Mouse (Mus musculus) forebrain, embryonic 15.5 days (tissue): ENCODE data around the gene Ppp1r9a. TPM values are rescaled to one million over a fixed set of nuclear protein-coding genes. Genes with fewer than 3 reads are reported as not detected.
A peak's percentile ranks its signal among the peaks of the same experiment; 100 is the strongest.
"Not testable (repeated sequence)": the region's sequence is repeated elsewhere in the genome, so short reads cannot be mapped to it uniquely, and the experiment has no call there.

Experiments used
- ATAC-seq: fragments of 200-750 bp; cut with Nextera tagmentation; replicated peaks from 2 replicates; pipeline ENCODE4 v1.8.0; 2017; ENCODE audit warnings: mild to moderate bottlenecking, moderate TSS enrichment, moderate library complexity
- H3K27ac ChIP-seq: fragments of 300-500 bp; sonication (generic); replicated peaks from 2 replicates; pipeline ENCODE4 v1.5.1; 2015; ENCODE audit warnings: mild to moderate bottlenecking, inconsistent platforms
- H3K27me3 ChIP-seq: fragments of 300-500 bp; sonication (generic); 2 replicates; pipeline ENCODE4 v1.6.1; 2015; ENCODE audit warnings: inconsistent platforms
- H3K36me3 ChIP-seq: fragments of 300-500 bp; sonication (generic); 2 replicates; pipeline ENCODE4 v1.6.1; 2015; ENCODE audit warnings: mild to moderate bottlenecking, inconsistent platforms
- H3K4me1 ChIP-seq: fragments of 300-500 bp; sonication (generic); 2 replicates; pipeline ENCODE4 v1.6.1; 2015; ENCODE audit warnings: inconsistent platforms
- H3K4me2 ChIP-seq: fragments of 300-500 bp; sonication (generic); replicated peaks from 2 replicates; pipeline ENCODE4 v1.6.1; 2015; ENCODE audit warnings: mild to moderate bottlenecking, inconsistent platforms
- H3K4me3 ChIP-seq: fragments of 300-500 bp; sonication (generic); 2 replicates; pipeline ENCODE4 v1.5.1; 2015; ENCODE audit warnings: mild to moderate bottlenecking, inconsistent platforms
- H3K9ac ChIP-seq: fragments of 300-500 bp; sonication (generic); replicated peaks from 2 replicates; pipeline ENCODE4 v1.6.1; 2015; ENCODE audit warnings: mild to moderate bottlenecking, inconsistent platforms
- H3K9me3 ChIP-seq: fragments of 300-500 bp; sonication (generic); 2 replicates; pipeline ENCODE4 v1.6.1; 2016; ENCODE audit warnings: inconsistent platforms
- WGBS: fragments of 180-500 bp; shearing (Covaris S2); methylation state at CpG from one replicate; pipeline ENCODE4 v1.1.7; 2015; ENCODE audit warnings: mixed read lengths; 5-methylcytosine and 5-hydroxymethylcytosine counted together
- polyA plus RNA-seq: library from polyadenylated mRNA; unstranded; fragments of >200 nt; fragmentation: Nextera tagmentation; extraction: Ambion mirVana; gene quantifications from 2 replicates; pipeline ENCODE4 v1.2.1, GENCODE M21; 2015

The Ppp1r9a gene
- polyA plus RNA-seq, 1 experiment from 2014 or later, result 43.8 TPM

- not testable (repeated sequence) for H3K4me2 ChIP-seq, H3K4me3 ChIP-seq, H3K27ac ChIP-seq, H3K9me3 ChIP-seq, H3K27me3 ChIP-seq, H3K36me3 ChIP-seq, H3K4me1 ChIP-seq, H3K9ac ChIP-seq
- ATAC-seq, result peak; percentile 69; the same call in 1 of the 2 replicates
These were observed 21.1 kb downstream of the Ppp1r9a start for GRCm38 (mm10) chr6:4923791-4924190.

GRCm38 (mm10) chr6:4925966-4926687 lies 23.4 kb downstream of the Ppp1r9a start:
- Histone ChIP-seq H3K4me3 (no peak overlapping the region), H3K9ac (no peak overlapping the region), H3K4me1 (no peaks in the 10 kb centered on the region), H3K27me3 (no peaks in the 10 kb centered on the region), H3K27ac (no peak overlapping the region), H3K36me3 (no peaks in the 10 kb centered on the region), H3K9me3 (no peaks in the 10 kb centered on the region), H3K4me2 (no peak overlapping the region)
- ATAC-seq, result no peak
- WGBS, result 70% methylated on average over 14 of the region's 14 CpGs

GRCm38 (mm10) chr6:4930321-4930720 lies 27.6 kb downstream of the Ppp1r9a start:
- H3K4me1 ChIP-seq, result no peaks in the 10 kb centered on the region
- H3K36me3 ChIP-seq, result no peaks in the 10 kb centered on the region
- no peaks in the 10 kb centered on the region for H3K27me3 ChIP-seq
- no peak overlapping the region for H3K27ac ChIP-seq
- no peak overlapping the region for H3K9ac ChIP-seq
- no peak overlapping the region for H3K4me2 ChIP-seq
- ATAC-seq, result no peak
- H3K9me3 ChIP-seq, result no peaks in the 10 kb centered on the region
- no peak overlapping the region for H3K4me3 ChIP-seq
- WGBS, result 89% methylated on average over 3 of the region's 3 CpGs

- no peak for ATAC-seq
- 15% methylated on average over 3 of the region's 3 CpGs for WGBS
- H3K36me3 ChIP-seq, result no peaks in the 10 kb centered on the region
- H3K27ac ChIP-seq, result no peak overlapping the region
- H3K27me3 ChIP-seq, result no peaks in the 10 kb centered on the region
- no peaks in the 10 kb centered on the region for H3K9me3 ChIP-seq
- no peak overlapping the region for H3K4me2 ChIP-seq
- H3K4me3 ChIP-seq, result no peak overlapping the region
- peaks cover 11% of the 10 kb centered on the region for H3K4me1 ChIP-seq
- no peak overlapping the region for H3K9ac ChIP-seq
These were observed 36.2 kb downstream of the Ppp1r9a start for GRCm38 (mm10) chr6:4938901-4939300.

GRCm38 (mm10) chr6:4940086-4940485 lies 37.4 kb downstream of the Ppp1r9a start:
- ATAC-seq, result peak; percentile 57; the same call in 1 of the 2 replicates
- Histone ChIP-seq H3K4me2 (no peak overlapping the region), H3K9me3 (no peaks in the 10 kb centered on the region), H3K9ac (no peak overlapping the region), H3K27me3 (no peaks in the 10 kb centered on the region), H3K27ac (no peak overlapping the region), H3K36me3 (no peaks in the 10 kb centered on the region), H3K4me3 (no peak overlapping the region), H3K4me1 (peaks cover 11% of the 10 kb centered on the region)
- 54% methylated on average over 6 of the region's 6 CpGs for WGBS

- Histone ChIP-seq H3K4me1 (peaks cover 11% of the 10 kb centered on the region), H3K27ac (no peak overlapping the region), H3K9ac (no peak overlapping the region), H3K27me3 (no peaks in the 10 kb centered on the region), H3K4me3 (no peak overlapping the region), H3K9me3 (no peaks in the 10 kb centered on the region), H3K36me3 (no peaks in the 10 kb centered on the region), H3K4me2 (no peak overlapping the region)
- 81% methylated on average over 9 of the region's 9 CpGs for WGBS
- ATAC-seq, result peak; percentile 73
These were observed 37.9 kb downstream of the Ppp1r9a start for GRCm38 (mm10) chr6:4940639-4941038.

GRCm38 (mm10) chr6:4943821-4944220 lies 41.1 kb downstream of the Ppp1r9a start:
- Histone ChIP-seq H3K4me1 (peaks cover 7% of the 10 kb centered on the region), H3K27ac (no peak overlapping the region), H3K9ac (no peak overlapping the region), H3K9me3 (no peaks in the 10 kb centered on the region), H3K36me3 (no peaks in the 10 kb centered on the region), H3K4me2 (no peak overlapping the region), H3K4me3 (no peak overlapping the region), H3K27me3 (no peaks in the 10 kb centered on the region)
- ATAC-seq, result no peak
- WGBS, result 86% methylated on average over 2 of the region's 2 CpGs

- ATAC-seq, result no peak
- no peak overlapping the region for H3K4me3 ChIP-seq
- 96% methylated on average over 4 of the region's 4 CpGs for WGBS
- H3K9ac ChIP-seq, result no peak overlapping the region
- H3K27ac ChIP-seq, result no peak overlapping the region
- H3K4me1 ChIP-seq, result no peaks in the 10 kb centered on the region
- H3K4me2 ChIP-seq, result no peak overlapping the region
- H3K27me3 ChIP-seq, result no peaks in the 10 kb centered on the region
- no peaks in the 10 kb centered on the region for H3K9me3 ChIP-seq
- no peaks in the 10 kb centered on the region for H3K36me3 ChIP-seq
These were observed 45.3 kb downstream of the Ppp1r9a start for GRCm38 (mm10) chr6:4948056-4948455.

GRCm38 (mm10) chr6:4949701-4950100 lies 47.0 kb downstream of the Ppp1r9a start:
- Histone ChIP-seq H3K27me3 (no peaks in the 10 kb centered on the region), H3K4me2 (no peak overlapping the region), H3K27ac (no peak overlapping the region), H3K9ac (no peak overlapping the region), H3K4me3 (no peak overlapping the region), H3K9me3 (no peaks in the 10 kb centered on the region), H3K4me1 (no peaks in the 10 kb centered on the region), H3K36me3 (no peaks in the 10 kb centered on the region)
- WGBS, result 86% methylated on average over 4 of the region's 4 CpGs
- ATAC-seq, result no peak

- no peaks in the 10 kb centered on the region for H3K27me3 ChIP-seq
- no peak overlapping the region for H3K27ac ChIP-seq
- peaks cover 3% of the 10 kb centered on the region; the same call in 1 of the 2 replicates for H3K4me1 ChIP-seq
- no peak overlapping the region for H3K4me2 ChIP-seq
- 90% methylated on average over 14 of the region's 14 CpGs for WGBS
- no peak overlapping the region for H3K9ac ChIP-seq
- no peak overlapping the region for H3K4me3 ChIP-seq
- H3K36me3 ChIP-seq, result no peaks in the 10 kb centered on the region
- no peak for ATAC-seq
- H3K9me3 ChIP-seq, result no peaks in the 10 kb centered on the region
These were observed 50.5 kb downstream of the Ppp1r9a start for GRCm38 (mm10) chr6:4953028-4953719.

- WGBS, result 56% methylated on average over 6 of the region's 6 CpGs
- H3K27me3 ChIP-seq, result no peaks in the 10 kb centered on the region
- H3K9me3 ChIP-seq, result no peaks in the 10 kb centered on the region
- H3K36me3 ChIP-seq, result no peaks in the 10 kb centered on the region
- H3K4me2 ChIP-seq, result no peak overlapping the region
- H3K4me3 ChIP-seq, result no peak overlapping the region
- H3K27ac ChIP-seq, result no peak overlapping the region
- peaks cover 3% of the 10 kb centered on the region; the same call in 1 of the 2 replicates for H3K4me1 ChIP-seq
- ATAC-seq, result no peak
- no peak overlapping the region for H3K9ac ChIP-seq
These were observed 53.9 kb downstream of the Ppp1r9a start for GRCm38 (mm10) chr6:4956651-4957050.

GRCm38 (mm10) chr6:4962197-4962596 lies 59.5 kb downstream of the Ppp1r9a start:
- Histone ChIP-seq H3K27me3 (no peaks in the 10 kb centered on the region), H3K36me3 (no peaks in the 10 kb centered on the region), H3K4me1 (no peaks in the 10 kb centered on the region), H3K4me3 (no peak overlapping the region), H3K9ac (no peak overlapping the region), H3K9me3 (no peaks in the 10 kb centered on the region), H3K27ac (no peak overlapping the region), H3K4me2 (no peak overlapping the region)
- WGBS, result 82% methylated on average over 4 of the region's 4 CpGs
- ATAC-seq, result no peak
